Mouse (Mus musculus) liver, embryonic 14.5 days (tissue): ENCODE measurements around the gene Man2b1. TPM values are rescaled to one million over a fixed set of nuclear protein-coding genes. Genes with fewer than 3 reads are reported as not detected.

Experiments
- ATAC-seq: fragments of 200-750 bp; cut with Nextera tagmentation; 2 replicates; pipeline ENCODE4 v1.8.0; 2017; ENCODE audit warnings: moderate number of reproducible peaks, mild to moderate bottlenecking, moderate library complexity; ENCODE audit not compliant: insufficient read depth
- DNase-seq, 3 experiments: peaks; one replicate each; pipeline ENCODE4 v3.0.0-alpha.2; 2012 to 2013; ENCODE audit warnings: low read depth in 3 of 3, low spot score in 3 of 3
- H3K27ac ChIP-seq: fragments of 300-500 bp; sonication (generic); 2 replicates; pipeline ENCODE4 v1.5.1; 2014; ENCODE audit warnings: moderate library complexity, mild to moderate bottlenecking, control low read depth, inconsistent platforms
- H3K27me3 ChIP-seq: fragments of 300-500 bp; sonication (generic); 2 replicates; pipeline ENCODE4 v1.6.1; 2014; ENCODE audit warnings: mild to moderate bottlenecking, low read length, moderate library complexity; ENCODE audit not compliant: control insufficient read depth, insufficient read depth
- H3K36me3 ChIP-seq: fragments of 300-500 bp; sonication (generic); replicated peaks from 2 replicates; pipeline ENCODE4 v1.6.1; 2014; ENCODE audit warnings: low read depth; ENCODE audit not compliant: control insufficient read depth, insufficient read depth
- H3K4me1 ChIP-seq, 2 experiments: fragments of 200-500 bp in 1 of 2; fragments of 300-500 bp in 1 of 2; sonication (generic) in 1 of 2; replicated peaks; 2 replicates each; pipeline ENCODE4 v1.6.1; 2012 to 2014; ENCODE audit warnings: antibody characterized with exemption in 1 of 2, inconsistent platforms in 1 of 2, low read length in 1 of 2; ENCODE audit not compliant: control insufficient read depth in 2 of 2, insufficient read depth in 2 of 2
- H3K4me2 ChIP-seq: fragments of 300-500 bp; sonication (generic); 2 replicates; pipeline ENCODE4 v1.6.1; 2014; ENCODE audit warnings: low read depth, mild to moderate bottlenecking, control low read depth, moderate library complexity
- H3K4me3 ChIP-seq, 2 experiments: fragments of 200-500 bp in 1 of 2; fragments of 300-500 bp in 1 of 2; sonication (generic) in 1 of 2; 2 replicates each; pipeline ENCODE4 v1.5.1; 2012 to 2014; ENCODE audit warnings: low read depth in 2 of 2, low read length in 2 of 2, mild to moderate bottlenecking in 2 of 2, control low read depth in 1 of 2, inconsistent platforms in 1 of 2, moderate library complexity in 1 of 2; ENCODE audit not compliant: insufficient read depth in 1 of 2
- H3K9ac ChIP-seq: fragments of 300-500 bp; sonication (generic); replicated peaks from 2 replicates; pipeline ENCODE4 v1.6.1; 2014; ENCODE audit warnings: mild to moderate bottlenecking, control low read depth, moderate library complexity
- H3K9me3 ChIP-seq: fragments of 300-500 bp; sonication (generic); 2 replicates; pipeline ENCODE4 v1.6.1; 2016; ENCODE audit warnings: low read length, mixed read lengths; ENCODE audit not compliant: control insufficient read depth
- CTCF ChIP-seq: IDR thresholded peaks from 2 replicates; pipeline ENCODE4 v1.5.1; 2016; ENCODE audit warnings: antibody characterized with exemption, low read depth, control low read depth
- EP300 ChIP-seq: IDR thresholded peaks from 2 replicates; pipeline ENCODE4 v1.6.1; 2016; ENCODE audit warnings: antibody characterized with exemption, low read depth
- WGBS: fragments of 180-500 bp; shearing (Covaris S2); extraction: QIAGEN DNeasy Blood & Tissue Kit; methylation state at CpG from one replicate; pipeline ENCODE4 v1.1.7; 2014; ENCODE audit not compliant: insufficient replicate concordance; 5-methylcytosine and 5-hydroxymethylcytosine counted together
- polyA plus RNA-seq, 2 experiments: library from polyadenylated mRNA; depleted of rRNA in 1 of 2; stranded (reverse) in 1 of 2; unstranded in 1 of 2; fragments of >200 nt; fragmentation: Nextera tagmentation in 1 of 2; extraction: Ambion mirVana in 1 of 2; gene quantifications; 2 replicates each; pipeline versions ENCODE4 v1.2.1 to v1.2.3; 2012 to 2014

Man2b1 gene
- polyA plus RNA-seq, 2 experiments = 17.2 to 19.5 TPM

DNA sequence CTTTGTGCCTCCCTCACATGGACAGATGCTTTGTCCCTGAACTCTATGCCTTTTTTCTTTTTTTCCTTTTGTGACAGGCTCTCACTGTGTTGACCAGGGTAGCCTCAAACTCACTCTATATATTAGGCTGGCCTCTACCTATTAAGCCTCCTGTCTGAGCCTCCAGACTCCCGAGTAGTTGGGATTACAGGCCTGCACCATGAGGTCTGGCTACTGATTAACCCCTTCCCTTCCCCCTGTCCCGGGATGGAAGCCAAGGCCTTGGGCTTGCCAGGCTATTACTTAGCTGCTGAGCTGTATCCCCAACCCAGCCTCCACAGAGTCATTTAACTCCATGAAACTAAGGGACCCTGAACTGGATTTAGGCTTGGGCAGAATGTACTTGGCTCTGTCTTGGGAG lies 17.9 kb upstream of the Man2b1 start:
- TF ChIP-seq EP300 (no peak), CTCF (no peak)
- H3K9me3 ChIP-seq = no peaks in the 10 kb centered on the region
- ATAC-seq = peak; percentile 32; the same call in 1 of the 2 replicates
- WGBS = 46% methylated on average over 2 of the region's 2 CpGs
- no peak overlapping the region for H3K9ac ChIP-seq
- no peak overlapping the region for H3K4me2 ChIP-seq
- no peaks in the 10 kb centered on the region; a peak in 1 of 4 replicates for H3K4me1 ChIP-seq
- no peak for DNase-seq
- H3K27ac ChIP-seq = no peak overlapping the region
- H3K27me3 ChIP-seq = no peaks in the 10 kb centered on the region
- H3K36me3 ChIP-seq = no peaks in the 10 kb centered on the region
- no peak overlapping the region for H3K4me3 ChIP-seq

DNA sequence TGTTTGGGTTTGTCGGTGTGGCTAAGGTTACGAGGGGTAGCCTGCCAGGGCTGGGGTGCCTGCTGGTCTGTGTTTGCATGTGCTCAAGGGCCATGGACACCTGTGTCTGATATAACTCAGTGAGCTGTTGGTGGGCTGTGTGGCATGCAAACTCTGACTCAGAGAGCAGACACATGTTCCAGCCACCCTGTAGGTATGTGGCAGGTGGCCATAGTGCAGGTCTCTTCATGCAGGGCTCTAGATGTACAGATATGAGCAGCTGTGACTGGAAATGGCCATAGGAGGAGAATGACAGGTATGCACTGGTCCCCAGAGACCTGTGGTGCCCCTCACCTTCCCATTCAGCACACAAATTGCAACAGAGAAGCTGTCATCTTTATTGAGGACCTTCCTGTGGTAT lies 15.9 kb upstream of the Man2b1 start:
- Histone ChIP-seq H3K9ac (no peak overlapping the region), H3K9me3 (no peaks in the 10 kb centered on the region), H3K4me1 (peaks cover 7 to 11% of the 10 kb centered on the region in 2 experiments), H3K27ac (no peak overlapping the region), H3K4me2 (no peak overlapping the region), H3K36me3 (no peaks in the 10 kb centered on the region), H3K4me3 (no peak overlapping the region), H3K27me3 (no peaks in the 10 kb centered on the region)
- ATAC-seq (no peak), DNase-seq (no peak)
- WGBS = 81% methylated on average over 2 of the region's 2 CpGs
- no peak for TF ChIP-seq EP300
- TF ChIP-seq CTCF = no peak

DNA sequence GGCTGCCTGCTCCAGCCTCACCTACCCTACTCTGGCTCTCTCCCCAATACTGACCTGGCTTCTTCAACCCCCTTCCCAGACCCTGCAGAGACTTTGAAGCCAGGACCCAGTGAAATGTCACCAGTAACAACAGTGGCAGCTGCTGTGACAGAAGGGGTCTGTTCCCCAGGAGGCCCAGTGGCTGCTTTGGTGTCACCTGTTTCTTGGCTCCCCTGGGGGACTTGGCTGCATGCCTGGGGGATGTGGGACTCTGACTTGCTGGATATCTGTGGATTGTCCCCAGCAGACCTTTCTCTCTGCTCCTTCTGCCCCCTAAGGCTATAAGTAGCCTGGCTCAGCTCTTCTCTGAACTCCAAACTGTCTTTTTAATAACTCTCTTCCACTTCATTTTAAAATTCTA lies 15.1 kb upstream of the Man2b1 start, which contains the start of gene Gm5741:
Gene Gm5741 (minus strand): TSS at position 1 of the 400 bp plus-strand sequence.
- no peak for TF ChIP-seq CTCF
- no peak for TF ChIP-seq EP300
- no peak for ATAC-seq
- Histone ChIP-seq H3K9ac (no peak within 1 kb of the TSS), H3K4me1 (peaks cover 13 to 17% of the 10 kb centered on the region in 2 experiments), H3K4me3 (no peak within 1 kb of the TSS), H3K27ac (no peak within 1 kb of the TSS), H3K9me3 (no peaks in the 10 kb centered on the region), H3K36me3 (no peaks in the 10 kb centered on the region), H3K27me3 (no peaks in the 10 kb centered on the region), H3K4me2 (no peak within 1 kb of the TSS)
- no peak for DNase-seq

DNA sequence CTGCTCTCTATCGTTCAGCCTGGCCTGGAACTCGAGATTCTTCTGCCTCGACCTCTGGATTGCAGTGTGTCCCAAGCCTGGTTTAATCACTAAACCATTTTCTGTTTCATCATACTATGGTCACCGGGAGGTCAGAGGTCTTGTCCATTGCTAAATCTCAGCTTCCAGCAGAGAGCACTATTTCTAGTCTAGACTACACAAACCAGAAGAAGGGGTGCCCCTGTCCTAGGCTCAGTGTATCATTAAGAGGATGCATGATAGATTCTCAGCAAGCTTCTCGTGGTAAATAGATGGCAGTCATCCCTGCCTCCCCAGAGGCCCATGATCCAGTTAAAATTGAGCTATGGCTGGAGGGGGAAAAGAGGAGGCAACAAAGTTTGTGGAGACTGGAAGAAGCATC lies 12.0 kb upstream of the Man2b1 start:
- ATAC-seq (peak; percentile 14; the same call in 1 of the 2 replicates), DNase-seq (no peak)
- Histone ChIP-seq H3K4me3 (peak overlapping the region; percentile 78 to 79), H3K4me1 (peaks cover 23 to 30% of the 10 kb centered on the region in 2 experiments), H3K27ac (peak overlapping the region; percentile 61), H3K9ac (peak overlapping the region; percentile 77), H3K9me3 (no peaks in the 10 kb centered on the region), H3K36me3 (peaks cover 19% of the 10 kb centered on the region), H3K4me2 (peak overlapping the region; percentile 92), H3K27me3 (no peaks in the 10 kb centered on the region)
- WGBS = 68% methylated on average over 5 of the region's 5 CpGs
- no peak for TF ChIP-seq EP300
- no peak for TF ChIP-seq CTCF

DNA sequence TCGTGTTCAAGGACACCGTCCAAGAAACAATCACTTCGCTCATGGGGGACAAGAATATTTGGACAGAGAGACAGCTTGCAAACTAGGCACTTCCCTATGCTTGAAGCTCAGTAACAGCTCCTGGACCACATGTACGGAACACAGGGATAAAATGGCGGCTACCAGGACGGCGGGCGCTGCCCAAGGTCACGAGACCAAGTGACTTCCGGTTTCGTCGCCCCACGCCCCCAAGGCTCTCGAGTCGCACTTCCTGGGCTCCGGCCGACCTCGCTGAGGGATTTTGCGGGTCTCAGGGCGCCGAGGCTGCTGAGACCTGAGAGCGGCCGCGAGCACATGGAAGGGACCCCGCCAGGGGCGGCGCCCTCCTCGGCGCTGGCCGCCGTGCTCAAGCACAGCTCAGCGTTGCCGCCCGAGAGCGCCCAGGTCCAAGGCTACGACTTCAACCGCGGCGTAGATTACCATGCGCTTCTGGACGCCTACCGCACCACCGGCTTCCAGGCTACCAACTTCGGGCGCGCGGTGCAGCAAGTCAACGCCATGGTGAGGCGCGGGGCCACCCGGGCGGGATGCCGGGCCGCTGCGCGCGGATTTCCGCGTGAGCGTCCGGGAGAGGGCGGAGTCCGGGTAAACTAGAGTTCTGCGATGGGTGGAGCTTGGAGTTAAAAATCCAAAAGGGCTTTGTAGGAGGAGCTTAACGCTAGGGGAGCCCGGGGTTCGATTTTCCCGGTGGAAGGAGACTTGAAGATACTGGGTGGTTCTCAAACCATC lies 11.4 kb upstream of the Man2b1 start, which contains the start of gene Dhps:
Gene Dhps (plus strand): TSS at position 244 of the 768 bp plus-strand sequence.
- TF ChIP-seq EP300 = no peak
- peak; percentile 25; the same call in 1 of the 2 replicates for TF ChIP-seq CTCF
- Histone ChIP-seq H3K9me3 (no peaks in the 10 kb centered on the region), H3K9ac (peak within 1 kb of the TSS; percentile 77), H3K4me3 (peak within 1 kb of the TSS; percentile 78 to 79), H3K27me3 (no peaks in the 10 kb centered on the region), H3K4me1 (peaks cover 29 to 36% of the 10 kb centered on the region in 2 experiments), H3K27ac (peak within 1 kb of the TSS; percentile 61), H3K36me3 (peaks cover 19% of the 10 kb centered on the region), H3K4me2 (peak within 1 kb of the TSS; percentile 92)
- DNase-seq (peak; percentile 75 to 86 (median 82)), ATAC-seq (peak; percentile 82)
- 0% methylated on average over 68 of the region's 68 CpGs for WGBS
